Mouse (Mus musculus) large intestine, adult 2 months (tissue): ENCODE measurements around the gene Mmrn2. TPM values are rescaled to one million over a fixed set of nuclear protein-coding genes. Genes with fewer than 3 reads are reported as not detected.

Experiments
- DNase-seq: peaks from one replicate; pipeline ENCODE4 v3.0.0-alpha.2; 2012; ENCODE audit warnings: low read depth, low spot score
- WGBS: fragments of 180-500 bp; shearing (Covaris S2); methylation state at CpG from one replicate; pipeline ENCODE4 v1.1.7; 2018; 5-methylcytosine and 5-hydroxymethylcytosine counted together
- polyA plus RNA-seq: library from polyadenylated mRNA; depleted of rRNA; stranded (reverse); fragments of >200 nt; gene quantifications from 2 replicates; pipeline ENCODE4 v1.2.3, GENCODE M21; 2012; rRNA removed

Gene Mmrn2
- polyA plus RNA-seq, 1 experiment, result 3.7 TPM

- DNase-seq, result no peak
- WGBS, result 70% methylated on average over 9 of the region's 9 CpGs
Observed at GRCm38 (mm10) chr14:34449807-34450206, 74.5 kb downstream of the Mmrn2 start.

DNA sequence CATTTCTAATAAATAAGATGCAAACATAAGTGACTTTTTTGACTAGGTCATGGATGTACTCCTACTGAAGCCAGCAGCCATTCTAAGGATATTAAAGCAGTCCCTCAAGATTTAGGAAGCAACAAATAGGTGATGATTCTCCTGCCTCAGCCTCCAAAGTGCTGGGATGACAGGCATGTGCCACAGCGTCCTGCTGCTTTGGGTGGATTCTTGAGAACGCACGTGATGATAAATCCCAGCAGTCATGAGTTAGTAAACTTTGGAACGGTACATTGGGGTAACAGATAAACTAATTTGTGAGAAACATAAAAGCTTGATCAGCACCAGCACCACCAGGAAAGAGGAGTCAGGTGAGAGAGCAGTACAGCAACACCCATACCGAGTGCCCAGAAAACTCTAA lies 75.2 kb downstream of the Mmrn2 start:
- 82% methylated on average over 5 of the region's 5 CpGs for WGBS
- no peak for DNase-seq

- DNase-seq, result no peak
Observed at GRCm38 (mm10) chr14:34451872-34452271, 76.6 kb downstream of the Mmrn2 start.

GRCm38 (mm10) chr14:34453648-34454047 lies 78.4 kb downstream of the Mmrn2 start:
- 57% methylated on average over 6 of the region's 6 CpGs for WGBS
- DNase-seq, result no peak

Other genes starting within 250 kb of the Mmrn2 start
- gene Npy4r, start 223.0 kb upstream of the Mmrn2 start, polyA plus RNA-seq, result 0.47 and 1.1 TPM in 2 replicates
- 0.04 TPM in 2 replicates for gene Gprin2, start 173.8 kb upstream of the Mmrn2 start, polyA plus RNA-seq
- gene Syt15, start 155.9 kb upstream of the Mmrn2 start, polyA plus RNA-seq, result 1.4 and 2.7 TPM in 2 replicates
- 0.87 and 1.3 TPM in 2 replicates for gene Shld2, start 65.0 kb upstream of the Mmrn2 start, polyA plus RNA-seq
- gene Glud1, start 64.7 kb upstream of the Mmrn2 start, polyA plus RNA-seq, result 48.1 and 133 TPM in 2 replicates
- not detected in 2 replicates for gene Fam25c, start 20.0 kb upstream of the Mmrn2 start, polyA plus RNA-seq
- gene Sncg, start 676 bp upstream of the Mmrn2 start, polyA plus RNA-seq, result 14.2 and 21.6 TPM in 2 replicates
- gene Bmpr1a, start 127.9 kb downstream of the Mmrn2 start, polyA plus RNA-seq, result 6.9 and 14.4 TPM in 2 replicates
- 0.26 TPM in 1 of 2 replicates, not detected in the other for gene 9230112D13Rik, start 147.3 kb downstream of the Mmrn2 start, polyA plus RNA-seq
- gene Ldb3, start 213.2 kb downstream of the Mmrn2 start, polyA plus RNA-seq, result 19.5 and 45.8 TPM in 2 replicates
- gene Opn4, start 224.7 kb downstream of the Mmrn2 start, polyA plus RNA-seq, result 0.15 TPM in 1 of 2 replicates, not detected in the other